Mouse (Mus musculus) retina, postnatal 7 days (tissue): ENCODE measurements at regions not wholly inside any gene's neighbourhood (a gene's known extent, or its start where the extent isn't known, plus 50 kb on each side); places are given as distances from the start of the nearest gene placed in this dataset.
A peak's percentile ranks its signal among the peaks of the same experiment; 100 is the strongest.
"Not testable (repeated sequence)": the region's sequence is repeated elsewhere in the genome, so short reads cannot be mapped to it uniquely, and the experiment has no call there.

Source experiments
- DNase-seq: peaks from one replicate; pipeline ENCODE4 v3.0.0-alpha.2; 2012; ENCODE audit warnings: low read depth, low spot score

DNA sequence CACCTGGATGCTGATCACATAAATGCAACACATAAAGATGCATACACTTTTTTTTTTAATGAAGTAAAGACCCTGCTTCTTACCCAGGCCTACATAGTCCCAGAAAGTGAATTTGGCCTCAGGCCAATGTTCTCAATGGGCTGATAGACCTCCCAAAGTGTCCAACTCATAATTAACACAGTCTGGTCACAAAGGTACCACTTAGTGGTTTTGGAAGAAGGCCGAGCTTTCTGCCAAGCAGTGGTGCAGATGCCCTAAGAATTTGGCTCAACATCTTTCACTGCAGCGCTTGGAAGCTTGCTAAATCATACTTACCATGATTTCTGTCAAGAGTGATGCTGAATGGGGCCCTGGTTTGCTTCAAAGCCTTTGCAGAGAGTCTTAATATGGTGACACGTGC, 706.4 kb upstream of the Rag2 start:
- DNase-seq = no peak

DNA sequence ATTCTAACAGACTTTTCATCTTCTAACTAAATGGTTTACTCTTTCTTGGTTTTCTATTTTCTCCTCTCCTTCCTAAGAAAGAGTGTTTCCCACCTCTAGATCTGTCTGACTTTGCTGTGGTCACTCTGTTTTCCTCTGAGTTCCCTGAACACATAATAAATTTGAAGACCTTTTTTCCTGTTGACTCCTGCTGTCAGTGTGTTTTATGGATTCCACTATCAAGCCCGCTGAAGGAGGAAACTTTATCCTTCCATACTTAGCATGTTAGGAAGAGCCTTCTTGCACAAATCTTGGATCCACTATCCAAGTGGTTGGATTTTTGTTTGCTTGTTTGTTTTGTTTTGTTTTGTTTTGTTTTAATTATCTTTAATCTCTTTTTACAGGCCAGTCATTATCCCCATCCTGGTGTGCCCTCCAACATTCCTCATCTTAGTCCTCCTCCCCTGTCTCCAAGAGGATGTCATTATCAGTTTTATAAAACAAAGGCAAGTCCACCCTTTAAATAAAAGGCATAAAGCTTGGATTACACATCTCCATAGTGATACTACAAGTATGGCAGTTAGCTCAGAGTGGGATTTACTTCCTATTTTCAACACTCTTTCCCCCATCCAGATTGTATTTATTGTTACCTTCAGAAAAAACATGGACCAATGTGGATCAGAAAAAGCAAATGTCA, 704.8 kb upstream of the Rag2 start:
- DNase-seq = no peak

DNA sequence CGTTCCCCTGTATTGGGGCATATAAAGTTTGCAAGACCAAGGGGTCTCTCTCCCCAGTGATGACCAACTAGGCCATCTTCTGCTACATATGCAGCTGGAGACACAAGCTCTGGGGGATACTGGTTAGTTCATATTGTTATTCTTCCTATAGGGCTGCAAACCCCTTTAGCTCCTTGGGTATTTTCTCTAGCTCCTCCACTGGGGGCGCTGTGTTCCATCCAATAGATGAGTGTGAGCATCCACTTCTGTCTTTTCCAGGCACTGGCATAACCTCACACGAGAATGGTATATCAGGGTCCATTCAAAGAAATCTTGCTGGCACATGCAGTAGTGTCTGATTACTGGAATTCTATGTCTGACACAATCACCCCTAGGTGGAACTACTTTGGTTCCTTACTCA, 675.9 kb upstream of the Rag2 start:
- DNase-seq = not testable (repeated sequence)

DNA sequence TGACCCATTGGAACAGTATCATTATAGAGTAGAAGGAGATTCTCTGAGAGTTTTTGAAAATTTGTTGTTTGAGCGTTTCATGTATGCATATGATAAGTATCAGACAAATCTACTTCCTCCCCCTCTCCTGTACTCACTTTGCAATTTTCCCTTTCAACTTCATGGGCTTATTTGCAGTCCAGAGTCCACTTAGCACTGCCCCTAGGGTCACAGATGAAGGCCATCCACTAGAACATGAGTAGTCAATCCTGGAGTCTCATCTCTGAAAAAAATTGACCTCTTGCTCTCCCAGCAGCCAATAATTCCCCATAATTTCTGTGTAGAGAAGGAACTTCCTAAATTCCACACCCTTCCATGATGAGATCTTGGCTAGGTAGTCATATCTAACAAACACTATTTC, 665.1 kb upstream of the Rag2 start:
- DNase-seq = no peak

DNA sequence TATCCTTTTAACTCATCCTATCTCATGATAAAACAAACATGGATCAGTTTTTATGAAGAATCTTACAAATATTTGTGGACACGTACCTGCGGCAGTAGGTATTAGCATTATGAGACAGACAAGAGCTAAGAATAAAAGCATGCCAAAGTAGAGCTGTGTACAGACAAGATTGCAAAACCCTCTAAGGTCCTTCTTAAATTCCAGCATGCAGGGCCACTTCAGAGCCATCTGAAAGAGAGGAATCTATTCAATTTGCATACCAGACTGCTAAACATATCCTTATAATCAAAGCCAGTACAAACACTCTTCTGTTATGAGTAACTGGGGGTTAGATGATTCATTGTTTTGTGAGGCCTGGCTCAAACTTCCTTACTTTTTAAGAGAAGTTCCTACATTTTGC, 659.9 kb upstream of the Rag2 start:
- DNase-seq = no peak

DNA sequence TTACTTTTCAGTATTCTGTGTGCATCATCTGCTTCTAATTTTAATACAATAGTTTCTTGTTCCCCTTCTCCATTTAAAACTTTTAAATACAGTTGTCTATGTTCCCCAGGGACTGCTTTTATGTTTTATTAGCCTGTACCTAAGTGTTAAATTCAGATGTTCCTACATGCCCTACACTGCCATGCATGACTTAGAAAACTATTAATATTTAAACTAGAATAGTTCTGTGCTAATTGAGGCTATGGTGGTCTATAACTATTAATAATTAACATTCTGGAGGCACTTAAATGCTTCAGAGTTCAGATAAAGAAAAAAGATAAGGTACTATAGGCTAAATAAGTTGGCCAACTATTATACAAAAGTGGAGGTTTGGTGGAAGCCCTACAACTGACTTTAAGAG, 647.3 kb upstream of the Rag2 start:
- no peak for DNase-seq

GRCm38 (mm10) chr2:100982362-100982761, 642.2 kb upstream of the Rag2 start:
- no peak for DNase-seq

- DNase-seq = no peak
These were observed 609.2 kb upstream of the Rag2 start for GRCm38 (mm10) chr2:101015353-101015752.

DNA sequence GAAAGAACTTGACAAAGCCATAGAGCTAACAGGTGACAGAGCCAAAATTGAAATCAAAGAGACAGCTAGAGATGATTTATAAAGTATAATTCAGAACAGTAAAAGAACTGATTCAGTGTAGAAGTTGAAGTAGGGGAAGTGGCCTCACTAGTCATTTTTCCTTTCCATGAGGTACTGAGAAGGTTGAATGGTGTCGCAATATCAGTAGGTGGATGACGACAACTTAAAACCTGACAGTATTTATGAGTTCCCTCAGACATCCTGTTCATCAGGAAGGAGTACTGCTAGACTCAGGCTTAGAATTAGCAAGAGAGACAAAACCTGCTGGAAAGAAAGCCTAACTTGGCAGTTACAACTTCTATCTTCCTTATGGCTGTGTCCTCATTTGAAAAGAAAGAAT, 605.1 kb upstream of the Rag2 start:
- no peak for DNase-seq

- DNase-seq = no peak
These were observed 603.0 kb upstream of the Rag2 start for GRCm38 (mm10) chr2:101021515-101021914.

DNA sequence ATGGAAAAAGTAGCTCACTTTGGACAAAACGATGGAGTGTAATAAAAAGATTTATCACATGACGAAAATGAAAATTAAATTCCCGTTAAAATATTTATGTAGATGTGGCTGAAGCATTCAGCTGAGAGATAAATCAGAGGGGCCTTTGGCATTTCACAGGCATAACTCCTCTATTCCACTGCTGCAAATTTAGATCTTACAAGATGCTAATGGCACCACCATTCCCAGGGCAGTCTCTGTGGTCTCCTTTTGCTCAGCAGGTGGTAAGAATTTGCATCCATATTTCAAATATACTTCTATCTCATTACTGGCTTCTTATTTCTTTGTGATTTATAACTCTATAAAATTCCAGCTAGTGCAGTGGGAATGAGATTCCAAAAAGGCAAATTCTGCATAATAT, 581.5 kb upstream of the Rag2 start:
- DNase-seq = no peak

DNA sequence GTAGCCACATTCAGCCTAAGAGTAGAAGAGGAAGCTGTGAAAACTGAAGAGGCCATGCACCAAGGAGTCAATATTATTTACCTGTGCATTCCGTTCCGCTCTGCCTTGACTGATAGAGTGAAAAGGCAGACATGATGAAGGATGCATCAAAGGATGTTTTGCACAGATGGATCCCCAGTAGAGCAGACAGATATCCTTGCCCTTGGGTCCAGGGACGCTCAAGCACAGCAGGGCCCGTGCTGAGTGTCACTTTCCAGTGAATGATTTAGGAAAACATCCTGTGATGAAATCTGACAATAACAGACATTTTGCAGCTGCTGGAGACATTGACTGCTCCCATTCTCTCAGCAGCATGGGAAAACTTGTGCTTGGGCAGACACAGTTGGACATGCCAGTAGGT, 561.6 kb upstream of the Rag2 start:
- no peak for DNase-seq

GRCm38 (mm10) chr2:101074990-101075389, 549.5 kb upstream of the Rag2 start:
- DNase-seq = no peak

DNA sequence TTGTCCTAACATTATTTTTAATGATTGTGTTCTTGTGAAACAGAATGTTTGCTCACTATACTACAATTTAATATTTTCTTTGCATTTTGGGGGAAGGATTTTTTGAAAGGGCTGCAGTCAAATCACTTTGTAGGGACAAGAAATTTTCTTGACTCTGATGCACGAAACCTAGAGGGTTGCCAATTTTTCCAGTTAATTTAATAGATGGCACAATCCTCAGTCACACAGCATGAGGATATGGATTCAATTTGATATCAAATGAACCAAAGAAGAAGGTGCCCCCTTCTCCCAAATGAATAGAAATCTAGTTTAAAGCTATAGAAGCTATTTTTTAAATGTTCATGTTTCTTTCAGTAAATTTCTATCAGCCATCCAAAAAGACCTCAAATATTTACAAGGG, 544.3 kb upstream of the Rag2 start:
- no peak for DNase-seq

DNA sequence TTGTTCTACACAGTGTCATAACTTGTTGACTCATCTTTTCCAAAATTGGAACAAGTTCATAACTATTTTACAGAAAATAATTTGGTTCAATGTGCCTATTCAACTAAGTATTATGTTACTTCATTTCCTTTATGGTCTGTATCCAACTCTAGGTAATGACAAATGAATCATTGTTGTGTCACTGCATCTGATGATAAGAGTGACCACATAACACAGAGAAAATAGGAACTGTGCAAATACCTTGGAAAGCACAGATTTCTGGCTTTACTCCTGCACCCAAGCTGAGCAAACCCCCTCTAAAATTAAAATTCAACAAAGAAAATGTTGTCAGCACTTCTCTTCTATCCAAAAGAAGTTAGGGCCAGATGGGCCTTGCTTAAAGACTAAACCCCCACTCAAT, 540.7 kb upstream of the Rag2 start:
- no peak for DNase-seq

GRCm38 (mm10) chr2:101084648-101085047, 539.9 kb upstream of the Rag2 start:
- no peak for DNase-seq

DNA sequence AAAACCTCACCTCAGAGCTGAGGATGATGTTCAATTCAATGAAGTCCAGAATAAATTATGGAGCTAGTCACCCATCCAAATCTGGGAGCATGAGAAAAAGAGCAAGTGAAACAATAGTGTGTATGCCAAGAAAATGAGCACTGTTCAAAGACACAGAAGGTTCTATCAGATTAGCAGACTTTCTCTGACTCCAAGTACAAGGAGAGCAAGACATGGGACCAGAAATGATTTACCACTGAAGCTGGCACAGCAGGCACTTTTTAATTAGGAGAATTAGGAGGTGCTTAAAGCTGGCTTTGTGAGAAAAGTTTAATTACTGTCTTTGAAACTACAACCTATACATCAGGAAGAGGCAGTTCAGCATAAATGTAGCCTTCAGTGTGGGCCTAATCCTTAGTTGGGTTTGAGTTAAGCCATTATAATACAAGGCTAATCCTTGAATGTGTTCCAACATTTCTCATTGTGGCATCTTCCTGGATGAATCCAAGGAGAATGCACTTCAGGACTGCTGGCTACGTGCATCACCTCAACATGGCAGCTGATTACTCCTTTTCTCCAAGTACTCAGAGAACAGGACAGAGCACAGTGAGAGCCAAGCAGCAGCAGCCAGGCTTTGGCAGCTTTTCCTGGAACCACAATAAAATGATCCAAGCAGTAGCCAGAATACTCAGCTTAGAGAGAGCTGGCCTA, 517.2 kb upstream of the Rag2 start:
- no peak for DNase-seq

DNA sequence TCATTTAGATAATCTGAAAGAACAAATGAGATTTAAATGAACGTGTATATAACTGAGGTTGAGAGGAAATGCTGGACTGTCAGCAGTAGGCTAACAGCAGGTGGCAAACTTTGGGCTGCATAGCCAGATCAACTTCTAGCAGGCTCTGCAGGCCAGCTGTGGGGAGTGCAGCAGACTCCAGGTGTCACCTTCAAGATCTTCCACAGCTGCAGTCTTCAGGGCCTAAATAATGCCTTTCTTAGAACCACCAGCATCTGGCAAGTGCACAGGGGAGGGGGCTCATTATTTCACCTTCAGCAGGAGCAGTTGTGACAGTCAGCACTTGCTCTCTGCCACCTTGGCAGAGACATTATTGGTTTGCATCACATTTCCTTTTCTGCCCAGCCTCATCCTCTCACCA, 487.7 kb upstream of the Rag2 start:
- DNase-seq = no peak

DNA sequence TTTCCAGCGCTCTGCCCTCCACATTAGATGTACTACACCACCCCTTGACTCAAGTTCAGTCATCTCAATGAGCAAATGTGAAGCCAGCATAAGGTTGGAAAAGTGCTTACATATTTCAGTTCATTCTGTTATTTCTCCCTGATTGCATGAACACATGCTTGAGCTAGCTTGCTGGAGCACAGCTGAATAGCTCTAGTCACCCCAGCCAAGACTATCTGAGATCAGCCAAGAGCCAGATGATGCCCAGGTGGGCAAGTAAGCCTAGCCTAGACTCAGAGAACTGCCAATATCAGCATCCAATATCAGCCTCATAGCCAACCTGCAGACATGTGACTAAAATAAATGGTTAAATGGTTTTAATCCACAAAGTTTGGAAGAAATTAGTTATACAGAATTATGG, 484.6 kb upstream of the Rag2 start:
- DNase-seq = no peak

- DNase-seq = no peak
These were observed 467.7 kb upstream of the Rag2 start for GRCm38 (mm10) chr2:101156755-101157271.

DNA sequence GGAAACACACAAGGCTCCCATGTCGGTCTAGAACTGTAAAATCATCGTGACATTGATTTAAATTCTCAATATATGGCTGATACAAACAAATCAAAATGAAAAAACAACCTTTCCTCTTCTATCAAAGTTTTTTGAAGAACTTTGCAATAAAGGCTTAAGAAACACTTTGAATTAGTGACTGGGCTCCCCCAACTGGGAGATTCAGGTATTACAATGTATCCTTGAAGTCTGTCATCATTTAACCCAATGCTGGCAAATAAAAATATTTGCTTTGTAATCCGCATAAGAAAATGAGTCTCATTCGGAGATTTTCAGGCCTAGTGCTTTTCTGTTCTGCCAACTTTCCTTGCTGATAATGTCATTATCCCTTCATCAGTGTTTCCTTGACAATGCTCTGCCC, 465.2 kb upstream of the Rag2 start:
- peak; percentile 40 for DNase-seq

DNA sequence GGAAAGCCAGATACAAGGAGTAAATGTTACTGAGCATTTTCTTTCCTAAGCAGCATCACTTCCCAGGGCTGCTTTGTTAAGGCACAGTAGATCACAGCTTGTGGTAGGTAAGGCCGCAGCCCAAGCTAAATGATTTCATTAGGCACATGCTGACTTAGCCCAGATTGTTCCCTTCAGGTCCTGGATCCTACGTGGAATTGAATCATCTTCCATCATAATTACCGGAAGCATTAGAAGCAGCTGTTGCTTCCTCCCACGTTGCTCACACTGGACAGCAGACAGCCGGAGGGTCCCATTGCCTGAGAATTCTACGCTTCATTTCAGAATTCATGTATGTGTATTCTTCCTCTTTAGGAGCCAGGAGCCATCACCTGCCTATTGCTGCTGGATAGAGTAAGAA, 458.6 kb upstream of the Rag2 start:
- no peak for DNase-seq

DNA sequence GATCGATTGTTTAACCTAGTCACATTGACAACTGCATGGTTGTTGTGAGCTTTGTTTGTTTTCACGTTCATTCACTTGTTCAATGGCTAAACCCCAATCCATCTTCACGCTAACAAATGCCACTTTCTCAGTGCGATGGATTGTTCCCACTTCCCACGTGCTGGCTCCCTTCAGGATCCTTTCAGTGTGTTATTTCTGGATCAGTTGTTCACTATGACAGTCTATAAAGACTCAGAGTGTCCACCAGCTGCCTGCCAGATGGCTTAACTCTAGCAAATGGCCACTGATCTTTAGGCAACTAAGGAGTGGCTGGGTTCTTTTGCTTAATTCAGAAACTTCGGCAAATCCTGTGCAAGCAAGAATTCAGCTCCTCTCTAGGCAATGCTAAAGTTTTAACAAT, 451.7 kb upstream of the Rag2 start:
- peak; percentile 13 for DNase-seq
